ENCODE assay signal across 13 mouse cellular contexts in the genomic region with DNA sequence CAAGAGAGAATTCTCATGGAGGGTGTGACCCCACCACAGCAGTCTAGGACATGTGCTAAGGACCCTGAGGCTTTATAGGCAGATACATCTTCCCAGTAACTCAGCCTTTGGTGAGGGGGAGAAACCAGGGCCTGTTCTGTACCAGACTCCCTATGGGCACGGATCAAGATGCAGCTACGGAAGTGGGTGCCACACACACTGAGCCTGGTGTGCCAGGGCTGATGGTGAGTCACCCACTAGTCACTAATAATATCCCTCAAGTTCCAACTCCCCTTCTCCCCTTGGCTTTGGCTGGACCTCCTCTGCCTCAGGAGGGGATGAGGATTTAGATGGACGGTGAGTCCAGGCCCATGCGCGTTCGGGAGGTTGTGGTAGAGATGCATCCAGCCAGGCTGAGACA.
"Had no signal": no experiment of that assay in that cellular context is flagged by ENCODE, and none has a peak within 500 bp of the region (broad histone marks: within the 10 kb centered on the region; RNA-seq: fewer than 3 reads in every experiment).

No protein-coding gene starts in this region.

- H3K27me3 ChIP-seq: intestine, embryonic 15.5 days; stomach, embryonic 15.5 days had no signal

- ATAC-seq: intestine, embryonic 15.5 days; midbrain, embryonic 16.5 days had no signal

- H3K27ac ChIP-seq: intestine, embryonic 15.5 days; limb, embryonic 10.5 days; midbrain, embryonic 12.5 days; stomach, embryonic 15.5 days had no signal

- H3K4me1 ChIP-seq: stomach, embryonic 15.5 days had no signal

- H3K9ac ChIP-seq: intestine, embryonic 15.5 days; lung, embryonic 14.5 days; midbrain, embryonic 12.5 days; stomach, embryonic 15.5 days had no signal

- H3K4me3 ChIP-seq: intestine, embryonic 15.5 days; limb, embryonic 10.5 days; midbrain, embryonic 12.5 days; stomach, embryonic 15.5 days had no signal

- H3K36me3 ChIP-seq: intestine, embryonic 15.5 days; limb, embryonic 10.5 days; midbrain, embryonic 12.5 days; stomach, embryonic 15.5 days had no signal

- DNase-seq: kidney, adult 18-20 months; kidney, postnatal 10 days; kidney, postnatal 4 days; lung, embryonic 14.5 days; lung, postnatal 10 days; lung, postnatal 4 days; thymus, postnatal 4 days had no signal

- H3K4me2 ChIP-seq: intestine, embryonic 15.5 days; liver, embryonic 11.5 days; lung, embryonic 14.5 days; midbrain, embryonic 12.5 days; stomach, embryonic 15.5 days had no signal

- H3K9me3 ChIP-seq: intestine, embryonic 15.5 days; limb, embryonic 10.5 days; midbrain, embryonic 12.5 days; stomach, embryonic 15.5 days had no signal
